Comparison of ENCODE assay signal across 8 mouse cellular contexts in genomic region chr2:180218677-180219076, GRCm38 (mm10). TPM values are rescaled to one million over a fixed set of nuclear protein-coding genes. Genes with fewer than 3 reads are reported as not detected.
A peak's percentile ranks its signal among the peaks of the same experiment; 100 is the strongest.
DNase-seq lines count a peak whose midpoint lies in the region; ATAC-seq and TF ChIP-seq lines count a peak whose summit lies in the region.

No protein-coding gene starts in this region.

- H3K79me2 ChIP-seq in heart, adult 2 months (replicated peaks; ENCODE audit: control insufficient read depth, insufficient read depth, low read length): no peaks in the 10 kb centered on the region; the same call in none of the 2 replicates

- H3K4me2 ChIP-seq in kidney, embryonic 14.5 days (replicated peaks; ENCODE audit: low read depth, low read length): no peak overlapping the region

- WGBS in heart, adult 2 months: 23% methylated on average over 5 of the region's 5 CpGs
- WGBS in kidney, embryonic 14.5 days: 50% methylated on average over 5 of the region's 5 CpGs

- peak; percentile 52; the same call in 1 of the 2 replicates for TF ChIP-seq EP300 in heart, adult 2 months (IDR thresholded peaks at IDR 0.05; ENCODE audit: insufficient read depth, low read depth, low read length)

- H3K4me3 ChIP-seq in left cerebral cortex, adult 2 months: no peak overlapping the region
- no peak overlapping the region for H3K4me3 ChIP-seq in heart, adult 2 months
- no peak overlapping the region for H3K4me3 ChIP-seq in kidney, embryonic 14.5 days (ENCODE audit: low read length)

- TF ChIP-seq POLR2A in heart, adult 2 months (IDR thresholded peaks at IDR 0.05; ENCODE audit: insufficient read depth, low read depth, low read length): 0 out of 2 replicates have a peak, but pooled peaks have one; percentile 26

- no peak for TF ChIP-seq CTCF in left cerebral cortex, adult 2 months (IDR thresholded peaks at IDR 0.05)
- no peak for TF ChIP-seq CTCF in heart, adult 2 months (IDR thresholded peaks at IDR 0.05)

- H3K9ac ChIP-seq in heart, adult 2 months (ENCODE audit: low read depth, low read length): no peak overlapping the region
- H3K9ac ChIP-seq in kidney, embryonic 14.5 days (ENCODE audit: low read depth, low read length): no peak overlapping the region

- ATAC-seq in kidney, embryonic 14.5 days (ENCODE audit: low FRiP score, low TSS enrichment): no peak

- H3K27me3 ChIP-seq in heart, adult 2 months (ENCODE audit: control insufficient read depth, insufficient read depth, low read length): no peaks in the 10 kb centered on the region
- no peaks in the 10 kb centered on the region for H3K27me3 ChIP-seq in kidney, embryonic 14.5 days (ENCODE audit: control insufficient read depth, insufficient read depth, low read length)

- intact Hi-C loops in left cerebral cortex, adult 2 months (cut with DNase I): no loop called here
- intact Hi-C loops in left cerebral cortex, postnatal 25 days (cut with DNase I): no loop called here
- intact Hi-C loops in heart, adult 2 months (cut with DNase I): no loop called here

- no peaks in the 10 kb centered on the region for H3K9me3 ChIP-seq in kidney, embryonic 14.5 days (ENCODE audit: control insufficient read depth, low read length)

- no peak for DNase-seq in left cerebral cortex, adult 2 months (ENCODE audit: extremely low spot score in 1 of 2, low spot score in 2 of 2)
- no peak for DNase-seq in left cerebral cortex, postnatal 25 days (ENCODE audit: low spot score in 2 of 2)
- peak; percentile 70 to 72 for DNase-seq in heart, adult 2 months
- peak; percentile 74 to 86 for DNase-seq in lung, postnatal 4 days
- no peak for DNase-seq in cerebellum, adult 9-10 months
- no peak for DNase-seq in thymus, postnatal 25 days
- DNase-seq in right cerebral cortex, postnatal 10 days (ENCODE audit: low spot score in 2 of 2): no peak

- H3K27ac ChIP-seq in left cerebral cortex, adult 2 months: peak overlapping the region; percentile 64; the same call in 1 of the 2 replicates
- H3K27ac ChIP-seq in heart, adult 2 months: peak overlapping the region; percentile 72
- peak overlapping the region; percentile 14; the same call in 1 of the 2 replicates for H3K27ac ChIP-seq in kidney, embryonic 14.5 days (ENCODE audit: low read depth, low read length)

- H3K36me3 ChIP-seq in heart, adult 2 months (ENCODE audit: control insufficient read depth, insufficient read depth, low read length): peaks cover 9% of the 10 kb centered on the region; the same call in 1 of the 2 replicates
- no peaks in the 10 kb centered on the region for H3K36me3 ChIP-seq in kidney, embryonic 14.5 days (ENCODE audit: control insufficient read depth, insufficient read depth, low read length)

- peaks cover 62% of the 10 kb centered on the region for H3K4me1 ChIP-seq in heart, adult 2 months (ENCODE audit: control insufficient read depth, insufficient read depth, low read length)
- peaks cover 20% of the 10 kb centered on the region for H3K4me1 ChIP-seq in kidney, embryonic 14.5 days (ENCODE audit: control insufficient read depth, insufficient read depth, low read length)

RNA-seq across cellular contexts. Expression of gene Lama5, which starts 7.0 kb away (rescaled TPM):
- total RNA-seq in left cerebral cortex, adult 2 months (2021): 10 to 100 TPM in 1 of 2 experiments, 1 to 10 TPM in 1; 9.5 to 11.2 TPM
- total RNA-seq in left cerebral cortex, postnatal 25 days (2021): 1 to 10 TPM; 6.0 to 6.7 TPM
- 100 to 1,000 TPM in 1 of 2 experiments, 10 to 100 TPM in 1; 66.3 to 104 TPM for total RNA-seq in heart, adult 2 months (2021)
- 83.6 and 109 TPM in 2 replicates for polyA plus RNA-seq in heart, adult 2 months (2012; rRNA removed)
- 43.1 and 54.1 TPM in 2 replicates for polyA plus RNA-seq in kidney, embryonic 14.5 days (2014; fragmentation: Nextera tagmentation; extraction: Ambion mirVana)

RNA-seq across cellular contexts. Expression of gene Rps21, which starts 38.5 kb away (rescaled TPM):
- 100 to 1,000 TPM; 682 to 702 TPM for total RNA-seq in left cerebral cortex, adult 2 months (2021)
- total RNA-seq in left cerebral cortex, postnatal 25 days (2021): 100 to 1,000 TPM; 648 to 660 TPM
- total RNA-seq in heart, adult 2 months (2021): 100 to 1,000 TPM; 506 to 570 TPM
- 991 and 1,183 TPM in 2 replicates for polyA plus RNA-seq in heart, adult 2 months (2012; rRNA removed)
- polyA plus RNA-seq in kidney, embryonic 14.5 days (2014; fragmentation: Nextera tagmentation; extraction: Ambion mirVana): 730 and 1,037 TPM in 2 replicates

RNA-seq across cellular contexts. Expression of gene Adrm1, which starts 47.4 kb away (rescaled TPM):
- total RNA-seq in left cerebral cortex, adult 2 months (2021): 100 to 1,000 TPM in 1 of 2 experiments, 10 to 100 TPM in 1; 96.4 to 101 TPM
- 100 to 1,000 TPM in 1 of 2 experiments, 10 to 100 TPM in 1; 91.6 to 103 TPM for total RNA-seq in left cerebral cortex, postnatal 25 days (2021)
- 10 to 100 TPM; 79.2 to 89.0 TPM for total RNA-seq in heart, adult 2 months (2021)
- polyA plus RNA-seq in heart, adult 2 months (2012; rRNA removed): 56.6 and 76.0 TPM in 2 replicates
- 159 and 160 TPM in 2 replicates for polyA plus RNA-seq in kidney, embryonic 14.5 days (2014; fragmentation: Nextera tagmentation; extraction: Ambion mirVana)

RNA-seq across cellular contexts. Expression of gene Cables2, which starts 54.6 kb away (rescaled TPM):
- total RNA-seq in left cerebral cortex, adult 2 months (2021): 10 to 100 TPM; 26.0 to 29.0 TPM
- total RNA-seq in left cerebral cortex, postnatal 25 days (2021): 10 to 100 TPM; 23.9 to 30.4 TPM
- 10 to 100 TPM; 11.2 to 14.3 TPM for total RNA-seq in heart, adult 2 months (2021)
- 17.6 and 26.7 TPM in 2 replicates for polyA plus RNA-seq in heart, adult 2 months (2012; rRNA removed)
- 13.3 and 21.1 TPM in 2 replicates for polyA plus RNA-seq in kidney, embryonic 14.5 days (2014; fragmentation: Nextera tagmentation; extraction: Ambion mirVana)

Comparison
In these comparisons a context has a peak if more than half of its experiments do, and no peak if none do; other contexts are left out.
1. DNase-seq: peak in heart, adult 2 months (2 of 2) and lung, postnatal 4 days (2 of 2); none in left cerebral cortex, adult 2 months (0 of 2), left cerebral cortex, postnatal 25 days (0 of 2), cerebellum, adult 9-10 months (single experiment), thymus, postnatal 25 days (single experiment) and right cerebral cortex, postnatal 10 days (0 of 2).
2. H3K27ac ChIP-seq: peak in every context shown above with its lines; median percentile 72 in heart, adult 2 months; 64 in left cerebral cortex, adult 2 months; 14 in kidney, embryonic 14.5 days.
3. RNA of gene Lama5, which starts 7.0 kb away (total RNA-seq): 66.3 to 104 TPM in heart, adult 2 months; 9.5 to 11.2 TPM in left cerebral cortex, adult 2 months and 6.0 to 6.7 TPM in left cerebral cortex, postnatal 25 days; every median in the first group is over 4 times any median in the second.